31 mouse cellular contexts compared by ENCODE assay signal in genomic region chr9:92826708-92827353, GRCm38 (mm10).
"Had no signal": no experiment of that assay in that cellular context is flagged by ENCODE, and none has a peak within 500 bp of the region (broad histone marks: within the 10 kb centered on the region; RNA-seq: fewer than 3 reads in every experiment).

No protein-coding gene starts in this region.

- H3K36me3 ChIP-seq: limb, embryonic 10.5 days; limb, embryonic 12.5 days; limb, embryonic 13.5 days; limb, embryonic 15.5 days; liver, embryonic 12.5 days; liver, embryonic 13.5 days; liver, embryonic 15.5 days; lung, embryonic 15.5 days; midbrain, embryonic 10.5 days; midbrain, embryonic 12.5 days; midbrain, embryonic 13.5 days; midbrain, embryonic 15.5 days; neural tube, embryonic 12.5 days had no signal

- DNase-seq: left cerebral cortex, postnatal 4 days; liver; liver, embryonic 13.5 days; liver, postnatal 0 days; lung, adult 18-20 months; lung, adult 2 months; lung, embryonic 14.5 days; lung, postnatal 10 days; lung, postnatal 36 days; lung, postnatal 4 days; midbrain, embryonic 14.5 days had no signal

- ATAC-seq: liver, embryonic 12.5 days; liver, postnatal 0 days; lung, postnatal 0 days; midbrain, embryonic 13.5 days; midbrain, embryonic 15.5 days; midbrain, embryonic 16.5 days had no signal

- H3K27ac ChIP-seq: limb, embryonic 10.5 days; limb, embryonic 12.5 days; limb, embryonic 13.5 days; limb, embryonic 15.5 days; liver, embryonic 12.5 days; liver, embryonic 13.5 days; liver, embryonic 14.5 days; liver, embryonic 15.5 days; lung, embryonic 15.5 days; macrophage; midbrain, embryonic 10.5 days; midbrain, embryonic 12.5 days; midbrain, embryonic 13.5 days; midbrain, embryonic 15.5 days; neural tube, embryonic 12.5 days had no signal

- H3K9me3 ChIP-seq: limb, embryonic 10.5 days; limb, embryonic 12.5 days; limb, embryonic 13.5 days; limb, embryonic 15.5 days; liver, embryonic 12.5 days; liver, embryonic 13.5 days; liver, embryonic 15.5 days; lung, embryonic 15.5 days; megakaryocyte, embryonic 14.5 days; midbrain, embryonic 10.5 days; midbrain, embryonic 12.5 days; midbrain, embryonic 13.5 days; midbrain, embryonic 15.5 days; neural tube, embryonic 12.5 days had no signal

- H3K4me2 ChIP-seq: limb, embryonic 12.5 days; limb, embryonic 13.5 days; limb, embryonic 15.5 days; liver, embryonic 11.5 days; liver, embryonic 12.5 days; liver, embryonic 13.5 days; liver, embryonic 15.5 days; lung, embryonic 14.5 days; lung, embryonic 15.5 days; midbrain, embryonic 11.5 days; midbrain, embryonic 12.5 days; midbrain, embryonic 13.5 days; midbrain, embryonic 15.5 days; neural tube, embryonic 12.5 days had no signal

- H3K27me3 ChIP-seq: limb, embryonic 12.5 days; limb, embryonic 13.5 days; limb, embryonic 15.5 days; liver, embryonic 12.5 days; liver, embryonic 13.5 days; liver, embryonic 15.5 days; lung, embryonic 15.5 days; megakaryocyte, embryonic 14.5 days; midbrain, embryonic 12.5 days; midbrain, embryonic 13.5 days; midbrain, embryonic 15.5 days; neural tube, embryonic 12.5 days had no signal

- H3K4me3 ChIP-seq: limb, embryonic 10.5 days; limb, embryonic 12.5 days; limb, embryonic 13.5 days; limb, embryonic 15.5 days; liver, embryonic 12.5 days; liver, embryonic 13.5 days; liver, embryonic 15.5 days; lung, embryonic 15.5 days; megakaryocyte, embryonic 14.5 days; midbrain, embryonic 10.5 days; midbrain, embryonic 12.5 days; midbrain, embryonic 13.5 days; midbrain, embryonic 15.5 days; myocyte; neural tube, embryonic 12.5 days had no signal

- H3K4me1 ChIP-seq: limb, embryonic 10.5 days; limb, embryonic 12.5 days; limb, embryonic 15.5 days; liver, embryonic 12.5 days; liver, embryonic 13.5 days; liver, embryonic 15.5 days; lung, embryonic 15.5 days; megakaryocyte, embryonic 14.5 days; midbrain, embryonic 10.5 days; midbrain, embryonic 12.5 days; midbrain, embryonic 13.5 days; midbrain, embryonic 15.5 days; neural tube, embryonic 12.5 days had no signal

- H3K9ac ChIP-seq: limb, embryonic 12.5 days; limb, embryonic 13.5 days; limb, embryonic 15.5 days; liver, embryonic 12.5 days; liver, embryonic 13.5 days; liver, embryonic 14.5 days; liver, embryonic 15.5 days; liver, postnatal 0 days; lung, embryonic 14.5 days; lung, embryonic 15.5 days; midbrain, embryonic 12.5 days; midbrain, embryonic 13.5 days; midbrain, embryonic 15.5 days; neural tube, embryonic 12.5 days had no signal
